Mouse (Mus musculus) right cerebral cortex, postnatal 10 days (tissue): ENCODE measurements at regions not wholly inside any gene's neighbourhood (a gene's known extent, or its start where the extent isn't known, plus 50 kb on each side); places are given as distances from the start of the nearest gene placed in this dataset.
A peak's percentile ranks its signal among the peaks of the same experiment; 100 is the strongest.

Experiments used
- DNase-seq, 2 experiments: peaks; one replicate each; pipeline ENCODE4 v3.0.0; 2021; ENCODE audit warnings: low spot score in 2 of 2

GRCm38 (mm10) chr2:101368278-101368677 lies 256.2 kb upstream of the Rag2 start:
- DNase-seq: peak in 1 of 2 experiments; percentile 18

GRCm38 (mm10) chr2:101370991-101371736 lies 253.4 kb upstream of the Rag2 start:
- no peak for DNase-seq

- no peak for DNase-seq
Observed at GRCm38 (mm10) chr2:101371834-101372493, 252.6 kb upstream of the Rag2 start.

- DNase-seq: no peak
Observed at GRCm38 (mm10) chr2:101380595-101380994, 243.9 kb upstream of the Rag2 start.

GRCm38 (mm10) chr2:101415002-101415401 lies 209.5 kb upstream of the Rag2 start:
- DNase-seq: no peak

GRCm38 (mm10) chr2:101416702-101417101 lies 207.8 kb upstream of the Rag2 start:
- DNase-seq: no peak

- no peak for DNase-seq
Observed at GRCm38 (mm10) chr2:101433141-101433895, 191.2 kb upstream of the Rag2 start.

- DNase-seq: no peak
Observed at GRCm38 (mm10) chr2:101440231-101440630, 184.3 kb upstream of the Rag2 start.

- peak in 1 of 2 experiments; percentile 45 for DNase-seq
Observed at GRCm38 (mm10) chr2:101441081-101441630, 183.4 kb upstream of the Rag2 start.

GRCm38 (mm10) chr2:101455591-101455990 lies 168.9 kb upstream of the Rag2 start:
- DNase-seq: no peak

- no peak for DNase-seq
Observed at GRCm38 (mm10) chr2:101458959-101459358, 165.6 kb upstream of the Rag2 start.

GRCm38 (mm10) chr2:101462450-101462849 lies 162.1 kb upstream of the Rag2 start:
- no peak for DNase-seq

- no peak for DNase-seq
Observed at GRCm38 (mm10) chr2:101464291-101465140, 160.0 kb upstream of the Rag2 start.

GRCm38 (mm10) chr2:101470569-101471100 lies 153.9 kb upstream of the Rag2 start:
- no peak for DNase-seq

- DNase-seq: peak; percentile 73 to 87
Observed at GRCm38 (mm10) chr2:101472449-101473115, 151.9 kb upstream of the Rag2 start.

GRCm38 (mm10) chr2:101473116-101473485 lies 151.4 kb upstream of the Rag2 start:
- no peak for DNase-seq

GRCm38 (mm10) chr2:101476862-101477261 lies 147.7 kb upstream of the Rag2 start:
- no peak for DNase-seq

- no peak for DNase-seq
Observed at GRCm38 (mm10) chr2:101490207-101490606, 134.3 kb upstream of the Rag2 start.

- DNase-seq: no peak
Observed at GRCm38 (mm10) chr2:101491762-101492161, 132.8 kb upstream of the Rag2 start.

- no peak for DNase-seq
Observed at GRCm38 (mm10) chr2:101508116-101508515, 116.4 kb upstream of the Rag2 start.
